ENCODE assay signal across 8 mouse cellular contexts in the genomic region with DNA sequence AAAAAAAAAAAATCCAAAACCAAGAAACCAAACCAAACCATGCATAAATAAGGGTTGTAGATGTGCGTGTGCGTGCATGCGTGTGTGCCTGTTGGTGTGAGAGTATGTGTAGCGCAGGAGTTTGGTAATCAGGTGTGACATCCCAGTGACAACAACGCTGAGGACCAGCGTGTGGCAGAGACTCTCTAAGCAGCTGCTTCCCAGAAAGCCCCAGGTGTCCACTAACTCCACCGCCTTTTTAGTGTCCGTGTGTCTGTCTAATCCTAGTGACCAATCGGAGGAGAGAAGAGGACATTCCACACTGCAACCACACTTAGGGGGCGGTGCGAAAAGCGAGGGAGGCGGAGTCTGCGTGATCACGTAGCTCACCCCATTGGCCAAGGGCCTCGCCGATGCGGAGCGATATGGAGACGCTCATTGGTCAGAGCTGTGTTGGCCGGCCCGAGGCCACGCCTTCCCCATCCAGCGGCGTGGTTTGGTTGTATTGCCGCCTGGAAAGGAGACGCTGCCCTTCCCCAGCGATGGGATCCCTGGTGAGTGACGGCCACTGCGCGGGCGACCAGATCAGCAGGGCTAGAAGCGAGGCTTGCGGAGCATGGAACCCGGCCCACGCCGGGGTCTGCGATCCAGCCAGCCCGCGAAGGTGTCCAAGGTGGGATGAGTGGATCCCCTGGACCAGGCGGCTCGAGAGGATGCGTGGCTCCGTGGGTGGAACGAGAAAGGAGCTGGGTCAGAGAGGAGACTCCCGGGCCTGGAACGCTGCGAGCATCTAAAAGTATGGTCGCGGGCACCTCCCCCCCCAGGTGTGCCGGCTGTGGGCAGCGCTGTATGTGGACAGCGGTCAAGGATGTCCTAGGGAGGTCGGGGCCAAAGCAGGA. TPM values are rescaled to one million over a fixed set of nuclear protein-coding genes. Genes with fewer than 3 reads are reported as not detected.
DNase-seq lines count a peak whose midpoint lies in the region; ATAC-seq and TF ChIP-seq lines count a peak whose summit lies in the region.

A gene (plus strand): TSS at position 461 of the 878 bp plus-strand sequence.

- no peak within 1 kb of the TSS for H3K27ac ChIP-seq in ES-E14 (ENCODE audit: insufficient read depth, low read depth, low read length, poor library complexity, severe bottlenecking)
- peak within 1 kb of the TSS; percentile 83 for H3K27ac ChIP-seq in forebrain, embryonic 15.5 days (replicated peaks)

- peak within 1 kb of the TSS; percentile 82 for H3K9ac ChIP-seq in ES-E14 (ENCODE audit: insufficient read depth, low read depth, low read length, poor library complexity, severe bottlenecking)
- H3K9ac ChIP-seq in forebrain, embryonic 15.5 days (replicated peaks), result peak within 1 kb of the TSS; percentile 82

- in situ Hi-C loops in ES-E14 (cut with MboI; ENCODE audit: low sequenced_read_pairs in 2 of 2, unreplicated experiment in 2 of 2), result no loop called here

- H3K36me3 ChIP-seq in ES-E14 (ENCODE audit: control insufficient read depth, insufficient read depth, low read length, poor library complexity, severe bottlenecking), result peaks cover 8% of the 10 kb centered on the region
- H3K36me3 ChIP-seq in forebrain, embryonic 15.5 days, result peaks cover 20% of the 10 kb centered on the region

- H3K27me3 ChIP-seq in forebrain, embryonic 15.5 days, result no peaks in the 10 kb centered on the region

- peak; percentile 76; the same call in 1 of the 2 replicates for TF ChIP-seq POLR2A in lung, adult 2 months (IDR thresholded peaks at IDR 0.05; ENCODE audit: borderline replicate concordance, extremely low read depth, low read depth, low read length)

- peak within 1 kb of the TSS; percentile 82 for H3K4me2 ChIP-seq in forebrain, embryonic 15.5 days (replicated peaks)

- intact Hi-C loops in heart, postnatal 25 days (cut with DNase I), result no loop called here

- peak within 1 kb of the TSS; percentile 84 to 97 for H3K4me3 ChIP-seq in ES-E14 (ENCODE audit: insufficient read depth in 1 of 2, low read depth in 1 of 2, low read length in 2 of 2, poor library complexity in 1 of 2, severe bottlenecking in 1 of 2)
- H3K4me3 ChIP-seq in forebrain, embryonic 15.5 days, result peak within 1 kb of the TSS; percentile 60
- peak within 1 kb of the TSS; percentile 80 for H3K4me3 ChIP-seq in lung, adult 2 months (replicated peaks; ENCODE audit: extremely low read depth, low read depth, low read length)

- peaks cover 0 to 7% of the 10 kb centered on the region in 2 experiments; a peak in 1 of 4 replicates for H3K4me1 ChIP-seq in ES-E14 (ENCODE audit: control insufficient read depth in 2 of 2, insufficient read depth in 2 of 2, low read length in 2 of 2, poor library complexity in 1 of 2)
- H3K4me1 ChIP-seq in forebrain, embryonic 15.5 days, result peaks cover 15% of the 10 kb centered on the region
- H3K4me1 ChIP-seq in lung, adult 2 months (ENCODE audit: control insufficient read depth, insufficient read depth, low read length), result no peaks in the 10 kb centered on the region

- TF ChIP-seq CTCF in lung, adult 2 months (IDR thresholded peaks at IDR 0.05; ENCODE audit: insufficient read depth, low read length), result no peak

- peak; percentile 100 for DNase-seq in ES-E14 (ENCODE audit: low read depth, low spot score)
- DNase-seq in cerebellum, adult 11-12 months, result peak; percentile 99
- peak; percentile 99 for DNase-seq in heart, postnatal 25 days (ENCODE audit: low spot score)
- peak; percentile 99 for DNase-seq in layer of hippocampus, adult 18-20 months (ENCODE audit: low spot score in 2 of 2)
- DNase-seq in lung, adult 2 months, result peak; percentile 98
- peak; percentile 96 to 97 for DNase-seq in thymus, adult 18-20 months

- no peaks in the 10 kb centered on the region for H3K9me3 ChIP-seq in ES-E14 (ENCODE audit: control insufficient read depth, insufficient read depth, low read depth, low read length)
- H3K9me3 ChIP-seq in forebrain, embryonic 15.5 days, result no peaks in the 10 kb centered on the region

- ATAC-seq in forebrain, embryonic 15.5 days (replicated peaks), result peak; percentile 99
- ATAC-seq in neutrophil, adult 5-6 weeks (ENCODE audit: extremely low read depth, insufficient number of reproducible peaks, low FRiP score, poor library complexity, severe bottlenecking), result peak; percentile 98

- under 1% methylated on average over 54 of the region's 54 CpGs for WGBS in forebrain, embryonic 15.5 days
- under 1% methylated on average over 54 of the region's 54 CpGs for whole genome bisulfite sequencing in lung, adult 2 months

TF ChIP-seq in ES-E14, 5 proteins besides CTCF, POLR2A, EP300 and RAD21:
- TF ChIP-seq ZC3H11A (IDR thresholded peaks at IDR 0.05; ENCODE audit: borderline replicate concordance, low read depth, low read length) (no peak), ZNF384 (IDR thresholded peaks at IDR 0.05; ENCODE audit: low read depth, low read length) (peak; percentile 98), CHD2 (IDR thresholded peaks at IDR 0.05; ENCODE audit: low read depth, low read length) (peak; percentile 60; the same call in 1 of the 2 replicates), MAFK (IDR thresholded peaks at IDR 0.05; ENCODE audit: insufficient read depth, low read depth, low read length) (no peak)

RNA-seq across cellular contexts. Expression of the gene that starts here (rescaled TPM):
- total RNA-seq in ES-E14 (2012; rRNA removed), result 46.0 and 57.4 TPM in 2 replicates
- 27.2 and 27.6 TPM in 2 replicates for polyA plus RNA-seq in forebrain, embryonic 15.5 days (2015; fragmentation: Nextera tagmentation; extraction: Ambion mirVana)
- total RNA-seq in heart, postnatal 25 days (2021), result 10 to 100 TPM; 68.5 to 74.0 TPM
- total RNA-seq in layer of hippocampus, adult 18-20 months (2021), result 100 to 1,000 TPM; 105 to 111 TPM
- polyA plus RNA-seq in lung, adult 2 months (2012; rRNA removed), result 28.2 and 36.1 TPM in 2 replicates
- 6.0 and 11.2 TPM in 2 replicates for total RNA-seq in neutrophil, adult 5-6 weeks (2017)
